Mouse (Mus musculus): Measurements from ENCODE around the gene Susd2. TPM values are rescaled to one million over a fixed set of nuclear protein-coding genes. Genes with fewer than 3 reads are reported as not detected.
A peak's percentile ranks its signal among the peaks of the same experiment; 100 is the strongest.

Susd2 gene
- polyA plus RNA-seq, 1 experiment = 11.1 TPM

- Histone ChIP-seq H3K4me1 (replicated peaks; ENCODE audit: control insufficient read depth, insufficient read depth, low read length) (no peaks in the 10 kb centered on the region), H3K27me3 (ENCODE audit: control insufficient read depth, insufficient read depth, low read length) (no peaks in the 10 kb centered on the region), H3K36me3 (ENCODE audit: control insufficient read depth, insufficient read depth, low read length) (no peaks in the 10 kb centered on the region), H3K27ac (ENCODE audit: control insufficient read depth, insufficient read depth, low read length) (no peak overlapping the region), H3K4me3 (ENCODE audit: control insufficient read depth, insufficient read depth, low read length) (no peak overlapping the region)
- 65% methylated on average over 4 of the region's 4 CpGs for WGBS
- no peak for DNase-seq
- TF ChIP-seq CTCF (IDR thresholded peaks at IDR 0.05; ENCODE audit: borderline replicate concordance, control insufficient read depth, extremely low read depth, insufficient read depth, low read length, poor library complexity) (no peak), POLR2A (IDR thresholded peaks at IDR 0.05; ENCODE audit: control insufficient read depth, extremely low read depth, insufficient read depth, low read length, poor library complexity) (no peak)
Measured at GRCm38 (mm10) chr10:75616044-75616443, 27.8 kb downstream of the Susd2 start.

GRCm38 (mm10) chr10:75610486-75610885 is 33.3 kb downstream of the Susd2 start:
- Histone ChIP-seq H3K27ac (ENCODE audit: control insufficient read depth, insufficient read depth, low read length) (no peak overlapping the region), H3K4me3 (ENCODE audit: control insufficient read depth, insufficient read depth, low read length) (no peak overlapping the region), H3K27me3 (ENCODE audit: control insufficient read depth, insufficient read depth, low read length) (no peaks in the 10 kb centered on the region), H3K36me3 (ENCODE audit: control insufficient read depth, insufficient read depth, low read length) (no peaks in the 10 kb centered on the region), H3K4me1 (replicated peaks; ENCODE audit: control insufficient read depth, insufficient read depth, low read length) (no peaks in the 10 kb centered on the region; the same call in 1 of the 2 replicates)
- 85% methylated on average over 7 of the region's 7 CpGs for WGBS
- no peak for TF ChIP-seq POLR2A (IDR thresholded peaks at IDR 0.05; ENCODE audit: control insufficient read depth, extremely low read depth, insufficient read depth, low read length, poor library complexity)
- no peak for TF ChIP-seq CTCF (IDR thresholded peaks at IDR 0.05; ENCODE audit: borderline replicate concordance, control insufficient read depth, extremely low read depth, insufficient read depth, low read length, poor library complexity)
- no peak for DNase-seq

GRCm38 (mm10) chr10:75608975-75609374 is 34.8 kb downstream of the Susd2 start:
- Histone ChIP-seq H3K4me3 (ENCODE audit: control insufficient read depth, insufficient read depth, low read length) (no peak overlapping the region), H3K4me1 (replicated peaks; ENCODE audit: control insufficient read depth, insufficient read depth, low read length) (peaks cover 5% of the 10 kb centered on the region; the same call in 1 of the 2 replicates), H3K27ac (ENCODE audit: control insufficient read depth, insufficient read depth, low read length) (no peak overlapping the region), H3K27me3 (ENCODE audit: control insufficient read depth, insufficient read depth, low read length) (no peaks in the 10 kb centered on the region), H3K36me3 (ENCODE audit: control insufficient read depth, insufficient read depth, low read length) (no peaks in the 10 kb centered on the region)
- no peak for TF ChIP-seq CTCF (IDR thresholded peaks at IDR 0.05; ENCODE audit: borderline replicate concordance, control insufficient read depth, extremely low read depth, insufficient read depth, low read length, poor library complexity)
- TF ChIP-seq POLR2A (IDR thresholded peaks at IDR 0.05; ENCODE audit: control insufficient read depth, extremely low read depth, insufficient read depth, low read length, poor library complexity) = no peak
- WGBS = 95% methylated on average over 11 of the region's 11 CpGs
- DNase-seq = no peak

GRCm38 (mm10) chr10:75607253-75607652 is 36.6 kb downstream of the Susd2 start:
- TF ChIP-seq POLR2A (IDR thresholded peaks at IDR 0.05; ENCODE audit: control insufficient read depth, extremely low read depth, insufficient read depth, low read length, poor library complexity) = no peak
- TF ChIP-seq CTCF (IDR thresholded peaks at IDR 0.05; ENCODE audit: borderline replicate concordance, control insufficient read depth, extremely low read depth, insufficient read depth, low read length, poor library complexity) = no peak
- Histone ChIP-seq H3K27me3 (ENCODE audit: control insufficient read depth, insufficient read depth, low read length) (no peaks in the 10 kb centered on the region), H3K27ac (ENCODE audit: control insufficient read depth, insufficient read depth, low read length) (no peak overlapping the region), H3K4me3 (ENCODE audit: control insufficient read depth, insufficient read depth, low read length) (no peak overlapping the region), H3K36me3 (ENCODE audit: control insufficient read depth, insufficient read depth, low read length) (no peaks in the 10 kb centered on the region), H3K4me1 (replicated peaks; ENCODE audit: control insufficient read depth, insufficient read depth, low read length) (peaks cover 5% of the 10 kb centered on the region; the same call in 1 of the 2 replicates)
- no peak for DNase-seq
- WGBS = 97% methylated on average over 4 of the region's 4 CpGs

- no peaks in the 10 kb centered on the region for H3K36me3 ChIP-seq (ENCODE audit: control insufficient read depth, insufficient read depth, low read length)
- TF ChIP-seq POLR2A (IDR thresholded peaks at IDR 0.05; ENCODE audit: control insufficient read depth, extremely low read depth, insufficient read depth, low read length, poor library complexity) (no peak), CTCF (IDR thresholded peaks at IDR 0.05; ENCODE audit: borderline replicate concordance, control insufficient read depth, extremely low read depth, insufficient read depth, low read length, poor library complexity) (peak; percentile 81; the same call in 1 of the 2 replicates)
- peak; percentile 28 for DNase-seq
- no peaks in the 10 kb centered on the region for H3K27me3 ChIP-seq (ENCODE audit: control insufficient read depth, insufficient read depth, low read length)
- 47% methylated on average over 11 of the region's 11 CpGs for WGBS
- H3K27ac ChIP-seq (ENCODE audit: control insufficient read depth, insufficient read depth, low read length) = no peak overlapping the region
- H3K4me3 ChIP-seq (ENCODE audit: control insufficient read depth, insufficient read depth, low read length) = no peak overlapping the region
- peaks cover 5% of the 10 kb centered on the region; the same call in 1 of the 2 replicates for H3K4me1 ChIP-seq (replicated peaks; ENCODE audit: control insufficient read depth, insufficient read depth, low read length)
Measured at GRCm38 (mm10) chr10:75605162-75605846, 38.5 kb downstream of the Susd2 start.

GRCm38 (mm10) chr10:75600189-75600730 is 43.5 kb downstream of the Susd2 start:
- WGBS = 93% methylated on average over 7 of the region's 7 CpGs
- TF ChIP-seq CTCF (IDR thresholded peaks at IDR 0.05; ENCODE audit: borderline replicate concordance, control insufficient read depth, extremely low read depth, insufficient read depth, low read length, poor library complexity) (no peak), POLR2A (IDR thresholded peaks at IDR 0.05; ENCODE audit: control insufficient read depth, extremely low read depth, insufficient read depth, low read length, poor library complexity) (no peak)
- Histone ChIP-seq H3K4me3 (ENCODE audit: control insufficient read depth, insufficient read depth, low read length) (no peak overlapping the region), H3K27ac (ENCODE audit: control insufficient read depth, insufficient read depth, low read length) (no peak overlapping the region), H3K36me3 (ENCODE audit: control insufficient read depth, insufficient read depth, low read length) (no peaks in the 10 kb centered on the region), H3K4me1 (replicated peaks; ENCODE audit: control insufficient read depth, insufficient read depth, low read length) (0 out of 2 replicates have a peak, but pooled peaks cover 5% of the 10 kb centered on the region), H3K27me3 (ENCODE audit: control insufficient read depth, insufficient read depth, low read length) (no peaks in the 10 kb centered on the region)
- DNase-seq = no peak
